Mouse (Mus musculus): ENCODE results near the gene Lrrfip2.

DNA sequence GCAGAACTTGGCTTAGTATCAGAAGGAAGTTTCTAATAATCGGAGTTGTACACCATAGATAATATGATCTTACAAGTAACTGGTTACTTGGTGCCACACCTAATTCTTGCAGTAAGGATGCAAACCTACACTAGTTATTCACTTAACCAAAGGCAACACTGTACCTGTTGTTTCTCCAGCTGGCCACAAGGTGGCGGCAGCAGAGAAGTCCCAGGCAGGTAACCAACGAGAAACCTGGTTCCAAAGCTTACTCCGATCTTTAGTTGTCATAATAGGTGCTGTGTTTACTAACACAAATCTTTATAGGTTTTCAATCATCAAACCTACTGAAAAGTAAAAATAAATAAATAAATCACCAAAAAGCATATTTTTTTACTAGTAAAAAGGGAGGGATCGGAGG, 24.3 kb upstream of the Lrrfip2 start:
- TF ChIP-seq CTCF (IDR thresholded peaks at IDR 0.05; ENCODE audit: low read depth, low read length) (peak; percentile 89), POLR2A (IDR thresholded peaks at IDR 0.05; ENCODE audit: extremely low read depth, insufficient read depth, low read length) (no peak)

Measured in liver, adult 2 months (tissue).